Mouse (Mus musculus): ENCODE data around the gene Fubp1. TPM values are rescaled to one million over a fixed set of nuclear protein-coding genes. Genes with fewer than 3 reads are reported as not detected.

Gene Fubp1
- polyA plus RNA-seq, 1 experiment, result 49.4 TPM

GRCm38 (mm10) chr3:152203996-152204395, 6.2 kb upstream of the Fubp1 start:
- no peak overlapping the region for H3K27ac ChIP-seq (ENCODE audit: insufficient read depth, low read depth, low read length)
- TF ChIP-seq CTCF (IDR thresholded peaks at IDR 0.05; ENCODE audit: low read depth, low read length) (no peak), POLR2A (IDR thresholded peaks at IDR 0.05; ENCODE audit: borderline replicate concordance, low read depth, low read length) (no peak)
- H3K4me3 ChIP-seq (ENCODE audit: insufficient read depth, low read length), result no peak overlapping the region
- peaks cover 6% of the 10 kb centered on the region for H3K4me1 ChIP-seq (ENCODE audit: control insufficient read depth, insufficient read depth, low read length)

GRCm38 (mm10) chr3:152204577-152204976, 5.6 kb upstream of the Fubp1 start:
- Histone ChIP-seq H3K27ac (ENCODE audit: insufficient read depth, low read depth, low read length) (no peak overlapping the region), H3K4me3 (ENCODE audit: insufficient read depth, low read length) (no peak overlapping the region), H3K4me1 (ENCODE audit: control insufficient read depth, insufficient read depth, low read length) (peaks cover 6% of the 10 kb centered on the region)
- TF ChIP-seq POLR2A (IDR thresholded peaks at IDR 0.05; ENCODE audit: borderline replicate concordance, low read depth, low read length) (no peak), CTCF (IDR thresholded peaks at IDR 0.05; ENCODE audit: low read depth, low read length) (no peak)

GRCm38 (mm10) chr3:152207156-152207555, 3.1 kb upstream of the Fubp1 start:
- no peak for TF ChIP-seq CTCF (IDR thresholded peaks at IDR 0.05; ENCODE audit: low read depth, low read length)
- TF ChIP-seq POLR2A (IDR thresholded peaks at IDR 0.05; ENCODE audit: borderline replicate concordance, low read depth, low read length), result no peak
- Histone ChIP-seq H3K4me3 (ENCODE audit: insufficient read depth, low read length) (no peak overlapping the region), H3K4me1 (ENCODE audit: control insufficient read depth, insufficient read depth, low read length) (peaks cover 6% of the 10 kb centered on the region), H3K27ac (ENCODE audit: insufficient read depth, low read depth, low read length) (no peak overlapping the region)

- no peak overlapping the region for H3K27ac ChIP-seq (ENCODE audit: insufficient read depth, low read depth, low read length)
- no peak for TF ChIP-seq POLR2A (IDR thresholded peaks at IDR 0.05; ENCODE audit: borderline replicate concordance, low read depth, low read length)
- TF ChIP-seq CTCF (IDR thresholded peaks at IDR 0.05; ENCODE audit: low read depth, low read length), result no peak
- H3K4me3 ChIP-seq (ENCODE audit: insufficient read depth, low read length), result no peak overlapping the region
- H3K4me1 ChIP-seq (ENCODE audit: control insufficient read depth, insufficient read depth, low read length), result peaks cover 10% of the 10 kb centered on the region
Measured at GRCm38 (mm10) chr3:152208096-152208885, 1.9 kb upstream of the Fubp1 start.

- no peak for TF ChIP-seq POLR2A (IDR thresholded peaks at IDR 0.05; ENCODE audit: borderline replicate concordance, low read depth, low read length)
- Histone ChIP-seq H3K4me1 (ENCODE audit: control insufficient read depth, insufficient read depth, low read length) (peaks cover 10% of the 10 kb centered on the region), H3K4me3 (ENCODE audit: insufficient read depth, low read length) (peak overlapping the region; percentile 96), H3K27ac (ENCODE audit: insufficient read depth, low read depth, low read length) (peak overlapping the region; percentile 99)
Measured at GRCm38 (mm10) chr3:152209177-152209966, 850 bp upstream of the Fubp1 start.

- Histone ChIP-seq H3K4me3 (ENCODE audit: insufficient read depth, low read length) (peak overlapping the region; percentile 97), H3K27ac (ENCODE audit: insufficient read depth, low read depth, low read length) (peak overlapping the region; percentile 91), H3K4me1 (ENCODE audit: control insufficient read depth, insufficient read depth, low read length) (peaks cover 10% of the 10 kb centered on the region)
- no peak for TF ChIP-seq POLR2A (IDR thresholded peaks at IDR 0.05; ENCODE audit: borderline replicate concordance, low read depth, low read length)
- TF ChIP-seq CTCF (IDR thresholded peaks at IDR 0.05; ENCODE audit: low read depth, low read length), result no peak
Measured at GRCm38 (mm10) chr3:152210728-152211391, 638 bp downstream of the Fubp1 start.

- Histone ChIP-seq H3K4me3 (ENCODE audit: insufficient read depth, low read length) (peak overlapping the region; percentile 97), H3K27ac (ENCODE audit: insufficient read depth, low read depth, low read length) (no peak overlapping the region; the same call in 1 of the 2 replicates), H3K4me1 (ENCODE audit: control insufficient read depth, insufficient read depth, low read length) (peaks cover 10% of the 10 kb centered on the region)
- TF ChIP-seq POLR2A (IDR thresholded peaks at IDR 0.05; ENCODE audit: borderline replicate concordance, low read depth, low read length) (no peak), CTCF (IDR thresholded peaks at IDR 0.05; ENCODE audit: low read depth, low read length) (no peak)
Measured at GRCm38 (mm10) chr3:152211731-152212279, 1.6 kb downstream of the Fubp1 start.

- H3K4me3 ChIP-seq (ENCODE audit: insufficient read depth, low read length), result peak overlapping the region; percentile 15; the same call in 1 of the 2 replicates
- no peak overlapping the region for H3K27ac ChIP-seq (ENCODE audit: insufficient read depth, low read depth, low read length)
- no peak for TF ChIP-seq CTCF (IDR thresholded peaks at IDR 0.05; ENCODE audit: low read depth, low read length)
- no peak for TF ChIP-seq POLR2A (IDR thresholded peaks at IDR 0.05; ENCODE audit: borderline replicate concordance, low read depth, low read length)
- peaks cover 6% of the 10 kb centered on the region for H3K4me1 ChIP-seq (ENCODE audit: control insufficient read depth, insufficient read depth, low read length)
Measured at GRCm38 (mm10) chr3:152213416-152213815, 3.2 kb downstream of the Fubp1 start.

- TF ChIP-seq POLR2A (IDR thresholded peaks at IDR 0.05; ENCODE audit: borderline replicate concordance, low read depth, low read length), result no peak
- TF ChIP-seq CTCF (IDR thresholded peaks at IDR 0.05; ENCODE audit: low read depth, low read length), result no peak
- Histone ChIP-seq H3K4me1 (ENCODE audit: control insufficient read depth, insufficient read depth, low read length) (no peaks in the 10 kb centered on the region), H3K4me3 (ENCODE audit: insufficient read depth, low read length) (no peak overlapping the region), H3K27ac (ENCODE audit: insufficient read depth, low read depth, low read length) (no peak overlapping the region)
Measured at GRCm38 (mm10) chr3:152224918-152225317, 14.7 kb downstream of the Fubp1 start.
